Mouse (Mus musculus): ENCODE measurements around the gene Ak6.

The Ak6 gene

GRCm38 (mm10) chr13:100669291-100670022 is 18.7 kb downstream of the Ak6 start, which contains the start of gene Ccdc125:
TSS of gene Ccdc125 (plus strand) at chr13:100669717.
- no peak for DNase-seq (ENCODE audit: low read depth, low spot score)

- DNase-seq (ENCODE audit: low read depth, low spot score) = no peak
Measured at GRCm38 (mm10) chr13:100670181-100670741, 19.5 kb downstream of the Ak6 start.

- no peak for DNase-seq (ENCODE audit: low read depth, low spot score)
Measured at GRCm38 (mm10) chr13:100675936-100676635, 25.3 kb downstream of the Ak6 start.

- DNase-seq (ENCODE audit: low read depth, low spot score) = no peak
Measured at GRCm38 (mm10) chr13:100681615-100682014, 30.8 kb downstream of the Ak6 start.

GRCm38 (mm10) chr13:100682837-100683236 is 32.1 kb downstream of the Ak6 start:
- no peak for DNase-seq (ENCODE audit: low read depth, low spot score)

- DNase-seq (ENCODE audit: low read depth, low spot score) = peak; percentile 14
Measured at GRCm38 (mm10) chr13:100684355-100684754, 33.6 kb downstream of the Ak6 start.

- no peak for DNase-seq (ENCODE audit: low read depth, low spot score)
Measured at GRCm38 (mm10) chr13:100687513-100687912, 36.7 kb downstream of the Ak6 start.

GRCm38 (mm10) chr13:100697541-100697940 is 46.8 kb downstream of the Ak6 start:
- peak; percentile 74 for DNase-seq (ENCODE audit: low read depth, low spot score)

- DNase-seq (ENCODE audit: low read depth, low spot score) = no peak
Measured at GRCm38 (mm10) chr13:100698866-100699265, 48.1 kb downstream of the Ak6 start.

- DNase-seq (ENCODE audit: low read depth, low spot score) = no peak
Measured at GRCm38 (mm10) chr13:100703468-100703867, 52.7 kb downstream of the Ak6 start.

- DNase-seq (ENCODE audit: low read depth, low spot score) = no peak
Measured at GRCm38 (mm10) chr13:100706206-100706605, 55.4 kb downstream of the Ak6 start.

GRCm38 (mm10) chr13:100715467-100715866 is 64.7 kb downstream of the Ak6 start:
- no peak for DNase-seq (ENCODE audit: low read depth, low spot score)

Measured in skeletal muscle tissue, adult 2 months (tissue).